Mouse (Mus musculus) v-Abl transformed pro-B cells (cell line): ENCODE data around the gene Bcl2.
"Not testable (repeated sequence)": the region's sequence is repeated elsewhere in the genome, so short reads cannot be mapped to it uniquely, and the experiment has no call there.

Experiments
- in situ Hi-C, 2 experiments: fragments of 400-800 bp; cut with MboI; formaldehyde crosslinking; loops; one replicate each; pipeline ENCODE4 v1.15.1; 2025; ENCODE audit not compliant: unreplicated experiment in 2 of 2

Bcl2 gene

GRCm38 (mm10) chr1:106566120-106567086, 147.7 kb downstream of the Bcl2 start:
- in situ Hi-C loops, result no loop called here

- in situ Hi-C loops, result no loop called here
Observed at GRCm38 (mm10) chr1:106565238-106565637, 148.8 kb downstream of the Bcl2 start.

- in situ Hi-C loops, result no loop called here
Observed at GRCm38 (mm10) chr1:106564436-106564835, 149.6 kb downstream of the Bcl2 start.

- in situ Hi-C loops, result no loop called here
Observed at GRCm38 (mm10) chr1:106562751-106563150, 151.3 kb downstream of the Bcl2 start.

- in situ Hi-C loops, result no loop called here
Observed at GRCm38 (mm10) chr1:106561085-106561760, 152.9 kb downstream of the Bcl2 start.

- in situ Hi-C loops, result no loop called here
Observed at GRCm38 (mm10) chr1:106560105-106560504, 154.0 kb downstream of the Bcl2 start.

- in situ Hi-C loops, result no loop called here
Observed at GRCm38 (mm10) chr1:106559116-106559605, 154.9 kb downstream of the Bcl2 start.

- in situ Hi-C loops, result no loop called here
Observed at GRCm38 (mm10) chr1:106555498-106556168, 158.4 kb downstream of the Bcl2 start.

- in situ Hi-C loops, result no loop called here
Observed at GRCm38 (mm10) chr1:106553846-106554802, 159.9 kb downstream of the Bcl2 start.

- in situ Hi-C loops, result no loop called here
Observed at GRCm38 (mm10) chr1:106552856-106553255, 161.2 kb downstream of the Bcl2 start.

- in situ Hi-C loops, result no loop called here
Observed at GRCm38 (mm10) chr1:106550580-106550979, 163.5 kb downstream of the Bcl2 start.

GRCm38 (mm10) chr1:106549025-106549424, 165.0 kb downstream of the Bcl2 start:
- in situ Hi-C loops, result loop anchor here in 1 of 2 experiments (5.0 kb wide), 1 partner anchor 63 kb away; no protein-coding TSS in a partner anchor

GRCm38 (mm10) chr1:106544817-106545612, 169.1 kb downstream of the Bcl2 start:
- in situ Hi-C loops, result loop anchor here (5.0 kb wide), 2 partner anchors 67 to 167 kb away; partner anchors contain the start of gene Bcl2 (in 2 of the 2)

GRCm38 (mm10) chr1:106542731-106543130, 171.3 kb downstream of the Bcl2 start:
- in situ Hi-C loops, result loop anchor here (5.0 kb wide), 1 partner anchor 170 kb away; the partner anchor contains the start of gene Bcl2 (in 2 of the 2)

GRCm38 (mm10) chr1:106541851-106542250, 172.2 kb downstream of the Bcl2 start:
- in situ Hi-C loops, result loop anchor here (5.0 kb wide), 1 partner anchor 170 kb away; the partner anchor contains the start of gene Bcl2 (in 2 of the 2)

GRCm38 (mm10) chr1:106540130-106540529, 173.9 kb downstream of the Bcl2 start:
- in situ Hi-C loops, result loop anchor here (5.0 kb wide), 1 partner anchor 172 kb away; the partner anchor contains the start of gene Bcl2 (in 2 of the 2)

- in situ Hi-C loops, result no loop called here
Observed at GRCm38 (mm10) chr1:106539029-106539428, 175.0 kb downstream of the Bcl2 start.

- in situ Hi-C loops, result not testable (repeated sequence)
Observed at GRCm38 (mm10) chr1:106534835-106535234, 179.2 kb downstream of the Bcl2 start.
